9 mouse cellular contexts compared by ENCODE assay signal in the genomic region with DNA sequence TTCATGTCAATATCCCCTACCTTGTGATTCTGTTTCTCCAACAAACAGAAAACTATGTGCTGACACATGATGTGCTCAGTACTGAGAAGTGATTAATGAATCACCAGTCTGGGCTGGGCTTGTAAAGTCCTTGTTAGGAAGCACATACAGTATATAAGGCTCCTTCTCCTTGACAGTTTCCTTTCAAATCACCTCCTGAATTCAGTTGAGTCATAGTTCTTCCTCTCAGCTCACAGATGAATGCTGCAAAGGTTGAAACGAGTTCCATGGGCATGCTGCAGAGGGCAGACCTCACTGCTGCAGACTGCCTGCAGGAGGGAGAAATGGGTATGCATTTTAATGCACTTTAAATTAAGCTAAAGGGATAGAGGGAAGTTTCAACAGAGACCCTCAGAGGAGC. TPM values are rescaled to one million over a fixed set of nuclear protein-coding genes. Genes with fewer than 3 reads are reported as not detected.
DNase-seq lines count a peak whose midpoint lies in the region; ATAC-seq and TF ChIP-seq lines count a peak whose summit lies in the region.
"Had no signal": no experiment of that assay in that cellular context is flagged by ENCODE, and none has a peak within 500 bp of the region (broad histone marks: within the 10 kb centered on the region; RNA-seq: fewer than 3 reads in every experiment).

A gene (plus strand): TSS at position 180 of the 400 bp plus-strand sequence.

- no peaks in the 10 kb centered on the region for H3K36me3 ChIP-seq in liver, postnatal 0 days (replicated peaks; ENCODE audit: insufficient read depth, low read length)
- H3K36me3 ChIP-seq in liver, embryonic 11.5 days (ENCODE audit: control insufficient read depth, insufficient read depth, low read length): no peaks in the 10 kb centered on the region
- no peaks in the 10 kb centered on the region for H3K36me3 ChIP-seq in limb, embryonic 10.5 days
- H3K36me3 ChIP-seq: embryonic facial prominence, embryonic 12.5 days had no signal

- no peak for TF ChIP-seq EP300 in liver, postnatal 0 days (IDR thresholded peaks at IDR 0.05; ENCODE audit: low read depth)

- H3K9me3 ChIP-seq in liver, postnatal 0 days (ENCODE audit: low read length): no peaks in the 10 kb centered on the region
- H3K9me3 ChIP-seq in liver, embryonic 11.5 days (ENCODE audit: control insufficient read depth, low read length): no peaks in the 10 kb centered on the region
- no peaks in the 10 kb centered on the region for H3K9me3 ChIP-seq in limb, embryonic 10.5 days (replicated peaks)
- H3K9me3 ChIP-seq: embryonic facial prominence, embryonic 12.5 days had no signal

- no peaks in the 10 kb centered on the region for H3K27me3 ChIP-seq in liver, postnatal 0 days (ENCODE audit: insufficient read depth, low read length)
- no peaks in the 10 kb centered on the region for H3K27me3 ChIP-seq in liver, embryonic 11.5 days (replicated peaks; ENCODE audit: control insufficient read depth, insufficient read depth, low read length)
- no peaks in the 10 kb centered on the region for H3K27me3 ChIP-seq in limb, embryonic 10.5 days (ENCODE audit: low read depth, poor library complexity, severe bottlenecking)
- H3K27me3 ChIP-seq: embryonic facial prominence, embryonic 12.5 days had no signal

- H3K4me2 ChIP-seq in liver, postnatal 0 days (ENCODE audit: low read depth, low read length): no peak within 1 kb of the TSS
- no peak within 1 kb of the TSS for H3K4me2 ChIP-seq in liver, embryonic 11.5 days
- H3K4me2 ChIP-seq: embryonic facial prominence, embryonic 12.5 days had no signal

- no peak within 1 kb of the TSS for H3K4me3 ChIP-seq in liver, postnatal 0 days (ENCODE audit: low read depth, low read length)
- no peak within 1 kb of the TSS for H3K4me3 ChIP-seq in liver, embryonic 11.5 days (ENCODE audit: low read depth, low read length)
- no peak within 1 kb of the TSS for H3K4me3 ChIP-seq in limb, embryonic 10.5 days
- H3K4me3 ChIP-seq: embryonic facial prominence, embryonic 12.5 days had no signal

- TF ChIP-seq CTCF in liver, postnatal 0 days (IDR thresholded peaks at IDR 0.05; ENCODE audit: low read depth): peak; percentile 41

- DNase-seq in liver, postnatal 0 days: no peak
- no peak for DNase-seq in liver, embryonic 11.5 days (ENCODE audit: low spot score)
- peak; percentile 17 for DNase-seq in Muller cell, postnatal 12 days (ENCODE audit: inconsistent ontology term)
- DNase-seq in mesoderm, embryonic 11.5 days (ENCODE audit: low read depth, low spot score): peak; percentile 2
- no peak for DNase-seq in gastrocnemius, adult 8-10 months (ENCODE audit: low spot score in 2 of 2)
- no peak for DNase-seq in limb, embryonic 10.5 days (ENCODE audit: low spot score)

- H3K4me1 ChIP-seq in liver, postnatal 0 days (ENCODE audit: insufficient read depth): no peaks in the 10 kb centered on the region
- no peaks in the 10 kb centered on the region for H3K4me1 ChIP-seq in liver, embryonic 11.5 days (replicated peaks; ENCODE audit: control insufficient read depth, insufficient read depth, low read length)
- no peaks in the 10 kb centered on the region for H3K4me1 ChIP-seq in limb, embryonic 10.5 days
- H3K4me1 ChIP-seq: embryonic facial prominence, embryonic 12.5 days had no signal

- 0% methylated on average over 1 of the region's 1 CpGs for WGBS in liver, postnatal 0 days (ENCODE audit: insufficient replicate concordance)
- 9% methylated on average over 1 of the region's 1 CpGs for WGBS in liver, embryonic 11.5 days
- whole genome bisulfite sequencing in limb, embryonic 10.5 days: 14% methylated on average over 1 of the region's 1 CpGs

- ATAC-seq in liver, postnatal 0 days: no peak
- ATAC-seq in liver, embryonic 11.5 days (replicated peaks; ENCODE audit: low FRiP score): no peak
- peak; percentile 42 to 68; a peak in 3 of 4 replicates for ATAC-seq in hematopoietic stem cell, adult 5-6 weeks (replicated peaks in 1 of 2; ENCODE audit: insufficient read depth in 1 of 2, low FRiP score in 2 of 2, low TSS enrichment in 1 of 2, low read depth in 1 of 2, poor library complexity in 2 of 2, severe bottlenecking in 2 of 2)

- H3K27ac ChIP-seq in liver, postnatal 0 days (ENCODE audit: low read depth): no peak within 1 kb of the TSS
- H3K27ac ChIP-seq in liver, embryonic 11.5 days (ENCODE audit: low read depth, low read length): no peak within 1 kb of the TSS
- no peak within 1 kb of the TSS for H3K27ac ChIP-seq in limb, embryonic 10.5 days
- H3K27ac ChIP-seq: embryonic facial prominence, embryonic 12.5 days had no signal

- H3K9ac ChIP-seq in liver, postnatal 0 days (replicated peaks): no peak within 1 kb of the TSS
- no peak within 1 kb of the TSS for H3K9ac ChIP-seq in liver, embryonic 11.5 days (ENCODE audit: low read depth, low read length)
- H3K9ac ChIP-seq: embryonic facial prominence, embryonic 12.5 days had no signal

RNA-seq across cellular contexts. Expression of the gene that starts here (rescaled TPM):
- 0.33 and 0.46 TPM in 2 replicates for polyA plus RNA-seq in liver, postnatal 0 days (2015; fragmentation: Nextera tagmentation; extraction: Ambion mirVana)
- polyA plus RNA-seq in liver, embryonic 11.5 days (2014; fragmentation: Nextera tagmentation; extraction: Ambion mirVana): not detected in 2 replicates
- total RNA-seq in hematopoietic stem cell, adult 5-6 weeks (2017): not detected in 2 replicates
- total RNA-seq in gastrocnemius, adult 8-10 months (2022): not detected
- polyA plus RNA-seq in limb, embryonic 10.5 days (2016; fragmentation: Nextera tagmentation; extraction: Ambion mirVana): not detected in 2 replicates
- total RNA-seq: layer of hippocampus, postnatal 36 days had no signal
- polyA plus RNA-seq: embryonic facial prominence, embryonic 12.5 days had no signal

Comparison
In these comparisons a context has a peak if more than half of its experiments do, and no peak if none do; other contexts are left out.
1. Peak in ATAC-seq in hematopoietic stem cell, adult 5-6 weeks; RNA of the gene not detected or under 1 TPM.
2. DNase-seq: peak in Muller cell, postnatal 12 days (single experiment) and mesoderm, embryonic 11.5 days (single experiment); none in liver, postnatal 0 days (single experiment), liver, embryonic 11.5 days (single experiment), gastrocnemius, adult 8-10 months (0 of 2) and limb, embryonic 10.5 days (single experiment).